Mouse (Mus musculus) megakaryocyte-erythroid progenitor cell, adult 5-6 weeks (primary cell): Measurements from ENCODE around the gene Dzip1l. TPM values are rescaled to one million over a fixed set of nuclear protein-coding genes. Genes with fewer than 3 reads are reported as not detected.

ENCODE experiments used
- ATAC-seq: replicated peaks from 2 replicates; pipeline ENCODE4 v1.8.0; 2016; ENCODE audit warnings: mild to moderate bottlenecking, inconsistent platforms; ENCODE audit not compliant: severe bottlenecking, poor library complexity, low FRiP score, low TSS enrichment
- total RNA-seq, 2 experiments: library from RNA; stranded (forward) in 1 of 2; stranded (reverse) in 1 of 2; fragments of 200-1000, 215-1000 nt in 1 of 2; fragments of >200 nt in 1 of 2; fragmentation: Nextera tagmentation in 1 of 2; gene quantifications; 2 replicates each; pipeline ENCODE4 v1.2.3; 2014 to 2017

The Dzip1l gene
- total RNA-seq, 2 experiments from 2014 or later = not detected

GRCm38 (mm10) chr9:99707425-99708126, 78.3 kb downstream of the Dzip1l start:
- no peak for ATAC-seq

- no peak for ATAC-seq
Observed at GRCm38 (mm10) chr9:99709588-99710248, 80.4 kb downstream of the Dzip1l start.

- no peak for ATAC-seq
Observed at GRCm38 (mm10) chr9:99710297-99710696, 81.0 kb downstream of the Dzip1l start.

- no peak for ATAC-seq
Observed at GRCm38 (mm10) chr9:99717134-99717533, 87.8 kb downstream of the Dzip1l start, which contains the start of gene Cldn18. Gene Cldn18, minus strand, starts transcription at chr9:99717267.

Other genes starting within 250 kb of the Dzip1l start
- not detected in 2 replicates for gene Mras, start 192.1 kb upstream of the Dzip1l start, total RNA-seq (2014; fragmentation: Nextera tagmentation)
- gene Mras, start 192.1 kb upstream of the Dzip1l start, total RNA-seq (2017) = not detected in 2 replicates
- gene Nme9, start 178.0 kb upstream of the Dzip1l start, total RNA-seq (2014; fragmentation: Nextera tagmentation) = 0.48 TPM in 1 of 2 replicates, not detected in the other
- gene Nme9, start 178.0 kb upstream of the Dzip1l start, total RNA-seq (2017) = not detected in 2 replicates
- 25.3 and 33.9 TPM in 2 replicates for gene Armc8, start 60.6 kb upstream of the Dzip1l start, total RNA-seq (2014; fragmentation: Nextera tagmentation)
- gene Armc8, start 60.6 kb upstream of the Dzip1l start, total RNA-seq (2017) = 24.7 and 33.1 TPM in 2 replicates
- 21.9 and 34.7 TPM in 2 replicates for gene Dbr1, start 53.7 kb upstream of the Dzip1l start, total RNA-seq (2014; fragmentation: Nextera tagmentation)
- gene Dbr1, start 53.7 kb upstream of the Dzip1l start, total RNA-seq (2017) = 53.6 and 67.5 TPM in 2 replicates
- gene A4gnt, start 17.0 kb upstream of the Dzip1l start, total RNA-seq (2014; fragmentation: Nextera tagmentation) = not detected in 2 replicates
- not detected in 2 replicates for gene A4gnt, start 17.0 kb upstream of the Dzip1l start, total RNA-seq (2017)
- not detected in 2 replicates for gene Cldn18, start 87.8 kb downstream of the Dzip1l start, total RNA-seq (2014; fragmentation: Nextera tagmentation)
- not detected in 2 replicates for gene Cldn18, start 87.8 kb downstream of the Dzip1l start, total RNA-seq (2017)
- not detected in 2 replicates for gene Sox14, start 246.7 kb downstream of the Dzip1l start, total RNA-seq (2014; fragmentation: Nextera tagmentation)
- not detected in 2 replicates for gene Sox14, start 246.7 kb downstream of the Dzip1l start, total RNA-seq (2017)